Mouse (Mus musculus): ENCODE data around the gene Fbxo4. TPM values are rescaled to one million over a fixed set of nuclear protein-coding genes. Genes with fewer than 3 reads are reported as not detected.

The Fbxo4 gene
- polyA plus RNA-seq (2012; rRNA removed), result 3.5 and 4.5 TPM in 2 replicates

DNA sequence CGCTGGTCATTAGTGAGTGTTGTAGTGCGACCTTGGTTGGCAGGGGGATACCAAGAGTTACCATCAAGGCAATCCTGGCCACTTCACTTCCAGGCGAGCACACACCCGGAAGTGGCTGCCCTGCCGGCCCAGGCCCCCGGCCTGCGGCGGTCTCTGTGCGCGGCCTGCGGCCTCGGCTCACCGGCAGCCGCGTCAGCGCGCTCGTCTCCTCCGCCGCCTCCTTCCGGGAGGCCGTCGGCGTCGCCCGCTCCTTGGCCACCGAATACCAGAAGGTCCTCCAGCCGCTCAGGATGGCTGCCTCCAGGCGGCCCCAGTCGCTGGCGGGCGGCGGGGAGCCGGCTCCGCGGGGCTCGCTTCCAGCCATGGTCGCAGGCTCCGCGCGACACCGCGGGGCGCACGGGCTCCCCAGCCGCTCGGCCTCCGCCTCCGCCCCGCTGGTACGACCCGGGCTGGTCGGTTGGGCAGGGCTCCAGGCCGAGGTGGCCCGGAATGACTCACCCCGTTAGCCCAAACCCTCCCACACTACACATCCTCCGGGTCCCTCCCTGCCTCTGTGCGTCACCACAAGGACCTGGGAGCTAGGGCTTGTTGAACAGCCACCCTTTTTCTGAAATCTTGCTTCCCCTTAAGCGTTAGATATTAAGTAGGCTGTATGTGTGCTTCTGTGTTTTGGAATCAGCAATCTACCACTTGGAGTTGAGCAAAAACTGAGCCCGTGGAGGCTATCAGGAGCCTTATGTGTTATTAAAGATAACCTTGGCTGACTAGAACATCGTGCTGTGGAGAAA is at the start of gene Fbxo4:
Fbxo4 (minus strand) TSS at position 513 of the 788 bp plus-strand sequence.
- Histone ChIP-seq H3K36me3 (ENCODE audit: control insufficient read depth, insufficient read depth, low read length) (peaks cover 8% of the 10 kb centered on the region; the same call in 1 of the 2 replicates), H3K4me3 (ENCODE audit: control insufficient read depth, insufficient read depth, low read length) (peak within 1 kb of the TSS; percentile 63), H3K4me1 (replicated peaks; ENCODE audit: control insufficient read depth, insufficient read depth, low read length) (no peaks in the 10 kb centered on the region), H3K27ac (ENCODE audit: control insufficient read depth, insufficient read depth, low read length) (no peak within 1 kb of the TSS), H3K27me3 (ENCODE audit: control insufficient read depth, insufficient read depth, low read length) (no peaks in the 10 kb centered on the region)
- TF ChIP-seq CTCF (IDR thresholded peaks at IDR 0.05; ENCODE audit: borderline replicate concordance, control insufficient read depth, extremely low read depth, insufficient read depth, low read length, poor library complexity) (peak; percentile 22; the same call in 1 of the 2 replicates), POLR2A (IDR thresholded peaks at IDR 0.05; ENCODE audit: control insufficient read depth, extremely low read depth, insufficient read depth, low read length, poor library complexity) (no peak)
- 1% methylated on average over 61 of the region's 61 CpGs for WGBS
- peak; percentile 52 for DNase-seq

- no peaks in the 10 kb centered on the region for H3K27me3 ChIP-seq (ENCODE audit: control insufficient read depth, insufficient read depth, low read length)
- no peak for DNase-seq
- H3K36me3 ChIP-seq (ENCODE audit: control insufficient read depth, insufficient read depth, low read length), result no peaks in the 10 kb centered on the region
- TF ChIP-seq POLR2A (IDR thresholded peaks at IDR 0.05; ENCODE audit: control insufficient read depth, extremely low read depth, insufficient read depth, low read length, poor library complexity) (no peak), CTCF (IDR thresholded peaks at IDR 0.05; ENCODE audit: borderline replicate concordance, control insufficient read depth, extremely low read depth, insufficient read depth, low read length, poor library complexity) (no peak)
- H3K4me1 ChIP-seq (replicated peaks; ENCODE audit: control insufficient read depth, insufficient read depth, low read length), result peaks cover 9% of the 10 kb centered on the region; the same call in 1 of the 2 replicates
- H3K4me3 ChIP-seq (ENCODE audit: control insufficient read depth, insufficient read depth, low read length), result no peak overlapping the region
- no peak overlapping the region for H3K27ac ChIP-seq (ENCODE audit: control insufficient read depth, insufficient read depth, low read length)
These were observed 49.6 kb upstream of the Fbxo4 start for GRCm38 (mm10) chr15:4028960-4029359.

DNA sequence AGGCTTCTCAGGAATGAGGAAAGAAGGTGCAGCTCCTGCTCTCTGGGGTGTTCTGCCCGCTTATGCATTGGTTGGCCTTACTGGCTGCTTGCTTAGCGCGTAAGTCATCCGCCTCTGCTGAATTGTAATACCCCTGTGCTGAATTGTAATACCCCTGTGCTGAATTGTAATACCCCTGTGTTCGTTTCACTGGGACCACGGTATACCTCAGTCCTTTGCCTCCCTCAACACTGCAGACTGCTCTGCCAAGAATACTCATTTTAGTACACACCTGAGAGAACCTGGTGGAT is 49.0 kb upstream of the Fbxo4 start:
- 96% methylated on average over 6 of the region's 6 CpGs for WGBS
- Histone ChIP-seq H3K4me3 (ENCODE audit: control insufficient read depth, insufficient read depth, low read length) (no peak overlapping the region), H3K4me1 (replicated peaks; ENCODE audit: control insufficient read depth, insufficient read depth, low read length) (peaks cover 9% of the 10 kb centered on the region; the same call in 1 of the 2 replicates), H3K36me3 (ENCODE audit: control insufficient read depth, insufficient read depth, low read length) (no peaks in the 10 kb centered on the region), H3K27me3 (ENCODE audit: control insufficient read depth, insufficient read depth, low read length) (no peaks in the 10 kb centered on the region), H3K27ac (ENCODE audit: control insufficient read depth, insufficient read depth, low read length) (no peak overlapping the region)
- TF ChIP-seq CTCF (IDR thresholded peaks at IDR 0.05; ENCODE audit: borderline replicate concordance, control insufficient read depth, extremely low read depth, insufficient read depth, low read length, poor library complexity), result no peak
- no peak for TF ChIP-seq POLR2A (IDR thresholded peaks at IDR 0.05; ENCODE audit: control insufficient read depth, extremely low read depth, insufficient read depth, low read length, poor library complexity)
- no peak for DNase-seq

DNA sequence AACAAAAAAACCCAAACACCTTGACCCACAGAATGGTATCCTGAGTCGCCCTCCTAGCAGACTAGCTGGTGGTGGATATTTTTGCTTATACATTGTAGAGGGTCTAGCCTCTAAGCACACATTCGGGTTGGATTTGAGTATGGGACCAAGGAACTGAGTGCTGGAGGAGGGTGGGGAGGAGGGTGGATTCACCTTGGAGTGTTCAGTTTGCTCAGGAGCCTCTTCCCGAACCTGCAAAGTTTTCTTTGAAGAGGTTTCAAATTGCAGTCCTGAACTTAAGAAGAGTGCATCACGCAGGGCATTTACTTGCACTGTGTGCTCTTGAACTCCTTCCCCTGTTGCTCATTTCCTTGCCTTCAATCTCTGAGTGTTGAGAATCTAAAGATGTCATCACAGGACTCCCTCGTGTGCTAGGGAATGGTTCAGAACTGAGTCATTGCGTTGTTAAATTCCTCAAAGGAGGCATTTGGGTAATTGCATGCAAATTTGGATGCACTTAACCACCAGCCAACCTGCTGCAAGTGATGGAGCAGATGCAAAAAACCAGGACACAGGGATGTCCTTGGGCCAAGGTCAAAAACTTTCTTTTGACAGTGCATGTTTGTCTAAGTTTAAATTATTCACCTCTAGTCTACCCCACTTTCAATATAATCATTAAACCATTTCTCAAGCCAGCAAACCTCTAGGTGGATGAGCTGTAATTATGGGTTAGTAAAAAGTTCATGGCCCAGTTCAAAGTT is 48.5 kb upstream of the Fbxo4 start:
- DNase-seq, result no peak
- Histone ChIP-seq H3K27ac (ENCODE audit: control insufficient read depth, insufficient read depth, low read length) (no peak overlapping the region), H3K27me3 (ENCODE audit: control insufficient read depth, insufficient read depth, low read length) (no peaks in the 10 kb centered on the region), H3K36me3 (ENCODE audit: control insufficient read depth, insufficient read depth, low read length) (no peaks in the 10 kb centered on the region), H3K4me3 (ENCODE audit: control insufficient read depth, insufficient read depth, low read length) (peak overlapping the region; percentile 82; the same call in 1 of the 2 replicates), H3K4me1 (replicated peaks; ENCODE audit: control insufficient read depth, insufficient read depth, low read length) (peaks cover 9% of the 10 kb centered on the region; the same call in 1 of the 2 replicates)
- 30% methylated on average over 6 of the region's 6 CpGs for WGBS
- no peak for TF ChIP-seq POLR2A (IDR thresholded peaks at IDR 0.05; ENCODE audit: control insufficient read depth, extremely low read depth, insufficient read depth, low read length, poor library complexity)
- no peak for TF ChIP-seq CTCF (IDR thresholded peaks at IDR 0.05; ENCODE audit: borderline replicate concordance, control insufficient read depth, extremely low read depth, insufficient read depth, low read length, poor library complexity)

GRCm38 (mm10) chr15:4026831-4027584 is 47.6 kb upstream of the Fbxo4 start:
- Histone ChIP-seq H3K27ac (ENCODE audit: control insufficient read depth, insufficient read depth, low read length) (no peak overlapping the region), H3K4me1 (replicated peaks; ENCODE audit: control insufficient read depth, insufficient read depth, low read length) (peaks cover 9% of the 10 kb centered on the region; the same call in 1 of the 2 replicates), H3K36me3 (ENCODE audit: control insufficient read depth, insufficient read depth, low read length) (no peaks in the 10 kb centered on the region), H3K27me3 (ENCODE audit: control insufficient read depth, insufficient read depth, low read length) (no peaks in the 10 kb centered on the region), H3K4me3 (ENCODE audit: control insufficient read depth, insufficient read depth, low read length) (peak overlapping the region; percentile 82)
- DNase-seq, result peak; percentile 75
- TF ChIP-seq CTCF (IDR thresholded peaks at IDR 0.05; ENCODE audit: borderline replicate concordance, control insufficient read depth, extremely low read depth, insufficient read depth, low read length, poor library complexity) (0 out of 2 replicates have a peak, but pooled peaks have one; percentile 3), POLR2A (IDR thresholded peaks at IDR 0.05; ENCODE audit: control insufficient read depth, extremely low read depth, insufficient read depth, low read length, poor library complexity) (0 out of 2 replicates have a peak, but pooled peaks have one; percentile 22)
- WGBS, result under 1% methylated on average over 65 of the region's 65 CpGs

DNA sequence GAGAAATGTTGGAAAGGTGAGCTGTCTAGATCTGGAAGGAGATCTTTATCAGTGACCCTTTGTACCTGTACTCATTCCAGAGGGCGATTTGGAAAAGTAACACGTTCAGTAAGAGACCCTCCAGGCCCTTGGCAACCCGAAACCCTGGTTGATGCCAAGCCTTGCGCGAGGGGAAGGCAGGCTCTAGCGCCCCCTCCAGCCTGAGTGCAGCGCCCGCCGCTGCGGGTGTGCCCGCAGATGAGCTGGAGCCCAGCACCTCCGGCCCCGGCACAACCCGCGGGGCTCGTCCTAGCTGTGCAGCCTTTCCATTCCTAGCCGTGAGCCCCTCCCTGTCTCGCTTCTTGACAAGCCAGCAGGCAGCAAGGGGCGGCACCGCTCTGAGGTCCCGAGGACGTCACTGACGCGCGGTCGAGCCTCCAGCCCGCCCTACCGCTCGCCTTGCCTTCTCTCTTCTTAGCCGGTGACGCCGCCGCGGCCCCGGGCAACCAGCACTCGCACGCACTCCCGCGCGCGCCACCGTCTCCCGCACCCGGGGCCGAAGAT is 46.9 kb upstream of the Fbxo4 start, which contains the start of gene Oxct1:
Oxct1 (plus strand) TSS at position 153 of the 543 bp plus-strand sequence.
- H3K36me3 ChIP-seq (ENCODE audit: control insufficient read depth, insufficient read depth, low read length), result no peaks in the 10 kb centered on the region
- WGBS, result under 1% methylated on average over 44 of the region's 45 CpGs
- no peak within 1 kb of the TSS for H3K27ac ChIP-seq (ENCODE audit: control insufficient read depth, insufficient read depth, low read length)
- TF ChIP-seq POLR2A (IDR thresholded peaks at IDR 0.05; ENCODE audit: control insufficient read depth, extremely low read depth, insufficient read depth, low read length, poor library complexity) (peak; percentile 39; the same call in 1 of the 2 replicates), CTCF (IDR thresholded peaks at IDR 0.05; ENCODE audit: borderline replicate concordance, control insufficient read depth, extremely low read depth, insufficient read depth, low read length, poor library complexity) (peak; percentile 63; the same call in 1 of the 2 replicates)
- H3K4me1 ChIP-seq (replicated peaks; ENCODE audit: control insufficient read depth, insufficient read depth, low read length), result peaks cover 9% of the 10 kb centered on the region; the same call in 1 of the 2 replicates
- DNase-seq, result peak; percentile 84
- H3K27me3 ChIP-seq (ENCODE audit: control insufficient read depth, insufficient read depth, low read length), result no peaks in the 10 kb centered on the region
- H3K4me3 ChIP-seq (ENCODE audit: control insufficient read depth, insufficient read depth, low read length), result peak within 1 kb of the TSS; percentile 82
